Mouse (Mus musculus) layer of hippocampus, postnatal 36 days (tissue): Measurements from ENCODE around the gene Slc16a2. TPM values are rescaled to one million over a fixed set of nuclear protein-coding genes. Genes with fewer than 3 reads are reported as not detected.
"Not testable (repeated sequence)": the region's sequence is repeated elsewhere in the genome, so short reads cannot be mapped to it uniquely, and the experiment has no call there.

Source experiments
- DNase-seq, 2 experiments: peaks; one replicate each; pipeline ENCODE4 v3.0.0; 2022
- total RNA-seq, 2 experiments: library from RNA; stranded (reverse); gene quantifications; 2 replicates each; pipeline ENCODE4 v1.2.3; 2021

Gene Slc16a2
- total RNA-seq, 2 experiments from 2014 or later: 37.5 to 39.8 TPM

GRCm38 (mm10) chrX:103734041-103734625 is 87.7 kb downstream of the Slc16a2 start:
- no peak for DNase-seq

GRCm38 (mm10) chrX:103733091-103733490 is 88.7 kb downstream of the Slc16a2 start:
- no peak for DNase-seq

DNA sequence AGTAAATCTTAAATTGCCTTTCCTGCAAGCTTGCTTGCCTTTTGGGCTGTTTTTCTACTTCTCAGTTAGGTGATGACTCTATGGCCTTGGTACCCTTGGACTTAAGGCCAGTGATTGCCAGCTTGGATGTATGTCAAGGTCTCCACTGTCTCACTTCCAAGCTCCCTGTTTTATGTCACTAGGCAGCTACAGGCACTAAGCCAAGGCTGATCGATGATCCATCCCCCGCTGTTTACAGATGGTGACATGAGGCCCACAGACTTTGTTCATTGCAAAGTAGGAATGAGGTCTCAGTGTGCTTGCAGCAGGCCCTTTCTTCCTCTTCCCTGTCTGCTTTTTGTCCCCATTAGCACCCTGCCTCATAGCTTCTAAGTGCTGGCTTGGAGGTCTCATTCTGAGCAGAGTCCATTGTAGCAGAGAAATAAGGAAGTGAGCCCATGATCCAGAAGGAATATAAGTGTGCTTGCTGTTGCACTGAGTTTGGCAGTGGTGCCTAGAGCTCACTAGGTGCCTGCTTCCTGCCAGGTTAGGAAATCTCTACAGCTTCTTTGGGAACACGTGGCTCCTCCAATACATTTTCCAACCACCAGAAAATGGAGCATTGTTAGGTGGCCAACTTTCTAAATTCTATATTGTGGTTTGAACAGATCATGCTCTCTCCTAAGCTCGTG is 89.6 kb downstream of the Slc16a2 start:
- peak; percentile 9 to 16 for DNase-seq

- no peak for DNase-seq
Measured at GRCm38 (mm10) chrX:103722437-103722836, 99.3 kb downstream of the Slc16a2 start.

DNA sequence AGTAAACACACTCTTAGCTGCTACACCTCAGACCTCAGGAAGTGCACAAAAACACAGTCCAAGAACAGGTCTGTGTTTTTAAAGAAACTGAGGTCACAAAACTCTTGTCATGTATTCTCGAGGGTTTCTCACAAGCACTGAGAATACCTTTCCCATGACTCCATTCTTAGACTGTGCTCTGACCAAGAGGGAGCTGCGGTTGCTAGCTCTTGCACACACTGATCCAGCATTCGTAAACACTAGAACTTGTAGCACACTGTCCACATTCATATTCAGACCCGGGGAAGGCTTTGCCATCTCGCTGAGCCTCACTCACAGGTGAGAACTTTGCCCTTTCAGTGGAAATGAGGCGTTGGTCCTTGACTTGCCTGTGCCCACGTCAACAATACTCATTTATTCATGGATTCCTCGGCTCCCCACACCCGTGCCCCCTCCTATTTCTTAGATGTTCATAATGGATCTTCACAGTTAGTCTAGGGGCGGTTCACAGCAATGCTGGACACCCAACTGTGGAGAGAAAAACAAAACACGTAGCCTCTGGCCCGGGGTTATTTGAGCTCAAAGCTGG is 102.1 kb downstream of the Slc16a2 start:
- DNase-seq: no peak

GRCm38 (mm10) chrX:103712922-103713321 is 108.9 kb downstream of the Slc16a2 start:
- no peak for DNase-seq

GRCm38 (mm10) chrX:103709671-103710070 is 112.1 kb downstream of the Slc16a2 start:
- DNase-seq: no peak

DNA sequence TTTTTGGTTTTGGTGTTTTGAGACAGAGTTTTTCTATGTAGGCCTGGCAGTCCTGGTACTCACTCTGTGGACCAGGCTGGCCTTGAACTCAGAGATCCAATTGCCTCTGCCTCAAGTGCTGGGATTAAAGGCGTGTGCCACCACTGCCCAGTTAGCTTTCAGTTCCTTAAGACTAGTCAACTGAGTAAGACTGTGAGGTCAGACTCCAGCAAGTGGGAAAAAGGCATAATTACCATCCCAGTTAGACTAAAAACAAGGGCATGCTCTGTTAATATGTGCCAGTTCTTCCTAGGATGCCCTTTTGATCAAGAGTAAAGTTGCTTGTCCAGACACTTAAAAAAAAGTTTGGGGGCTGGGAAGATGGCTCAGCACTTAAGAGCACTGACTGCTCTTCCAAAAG is 113.2 kb downstream of the Slc16a2 start:
- DNase-seq: no peak

- no peak for DNase-seq
Measured at GRCm38 (mm10) chrX:103704611-103705010, 117.2 kb downstream of the Slc16a2 start.

DNA sequence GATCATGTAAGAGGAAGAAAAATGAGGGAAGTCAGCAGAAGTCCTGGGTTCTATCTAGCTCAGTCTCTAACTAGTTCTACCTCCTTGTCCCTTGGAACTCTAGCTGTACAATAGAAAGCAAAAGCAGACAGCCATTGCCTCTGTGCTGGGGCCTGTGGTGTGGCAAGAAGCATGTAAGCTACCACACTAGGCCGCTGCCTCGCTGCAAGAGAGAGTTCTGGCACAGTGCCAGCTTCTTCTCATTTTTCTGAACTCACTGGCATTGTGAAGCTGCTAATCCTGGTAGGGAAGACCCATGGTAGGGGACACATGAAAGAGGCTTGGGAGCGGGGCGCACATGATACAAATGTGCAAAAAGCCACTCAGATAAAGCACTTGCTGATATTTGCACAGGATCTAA is 117.8 kb downstream of the Slc16a2 start:
- DNase-seq: no peak

- no peak for DNase-seq
Measured at GRCm38 (mm10) chrX:103697796-103698195, 124.0 kb downstream of the Slc16a2 start.

DNA sequence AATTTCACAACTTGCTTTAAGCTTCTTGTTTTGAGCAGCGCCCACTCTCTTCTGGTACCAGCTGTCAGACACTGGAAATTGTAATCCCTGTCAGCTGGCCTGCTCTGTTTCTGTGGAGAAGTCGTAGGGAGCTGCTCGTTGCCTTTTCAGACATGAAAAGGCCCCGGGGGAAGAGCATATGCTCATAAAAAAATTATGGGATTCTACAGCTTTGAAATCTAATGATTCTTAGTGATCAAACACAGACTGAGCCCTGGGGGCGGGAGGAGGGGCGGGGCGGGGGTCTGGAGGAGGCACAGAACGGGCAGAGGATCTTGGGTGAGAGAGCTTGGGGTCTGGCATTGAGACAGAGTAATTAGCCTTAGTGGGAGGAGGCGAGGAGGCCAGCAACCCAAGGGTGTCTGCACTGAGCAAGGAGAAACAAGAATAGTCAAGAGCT is 125.7 kb downstream of the Slc16a2 start:
- DNase-seq: peak; percentile 25 to 29

- DNase-seq: peak; percentile 43 to 46
Measured at GRCm38 (mm10) chrX:103695165-103695996, 126.4 kb downstream of the Slc16a2 start.

DNA sequence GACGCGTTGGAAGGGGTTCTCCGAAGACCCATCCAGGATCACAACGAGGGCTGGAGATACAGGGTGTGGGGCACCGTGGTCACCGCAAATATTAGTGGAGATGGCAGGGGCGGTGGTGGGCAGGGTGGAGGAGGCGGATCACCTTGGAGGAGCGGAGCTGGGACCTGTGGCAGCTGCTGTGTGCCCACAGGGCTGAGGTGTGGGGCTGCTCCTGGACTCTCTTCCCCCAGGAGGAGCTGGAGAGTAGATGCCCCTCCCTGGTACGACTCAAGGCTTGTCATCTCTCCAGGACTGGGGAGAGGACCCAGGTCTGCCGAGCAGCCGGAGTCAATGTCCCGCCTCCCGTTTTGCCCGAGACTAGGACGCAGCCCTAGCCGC is 127.0 kb downstream of the Slc16a2 start:
- DNase-seq: no peak

- no peak for DNase-seq
Measured at GRCm38 (mm10) chrX:103694381-103694780, 127.4 kb downstream of the Slc16a2 start.

DNA sequence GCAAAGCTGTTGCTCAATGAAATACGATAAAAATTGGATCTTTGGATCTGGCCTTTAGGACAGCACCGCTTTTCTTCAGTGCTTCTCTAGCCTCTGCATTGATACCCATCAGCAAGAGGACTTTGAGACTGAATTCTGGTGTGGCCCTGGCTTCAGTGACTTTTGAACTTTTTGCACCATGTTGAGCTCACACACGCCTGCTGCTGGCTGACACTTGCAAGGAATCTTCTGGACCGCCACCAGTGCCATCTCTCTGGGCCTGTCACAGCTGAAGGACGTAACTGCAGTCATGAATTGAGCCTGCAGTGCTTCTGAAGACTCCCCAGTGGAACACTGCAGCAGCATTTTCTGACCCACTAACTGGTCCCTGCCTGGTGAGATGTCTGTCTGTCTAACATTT is 128.9 kb downstream of the Slc16a2 start:
- no peak for DNase-seq

- no peak for DNase-seq
Measured at GRCm38 (mm10) chrX:103688551-103688950, 133.2 kb downstream of the Slc16a2 start.

GRCm38 (mm10) chrX:103674674-103675073 is 147.1 kb downstream of the Slc16a2 start:
- no peak for DNase-seq

DNA sequence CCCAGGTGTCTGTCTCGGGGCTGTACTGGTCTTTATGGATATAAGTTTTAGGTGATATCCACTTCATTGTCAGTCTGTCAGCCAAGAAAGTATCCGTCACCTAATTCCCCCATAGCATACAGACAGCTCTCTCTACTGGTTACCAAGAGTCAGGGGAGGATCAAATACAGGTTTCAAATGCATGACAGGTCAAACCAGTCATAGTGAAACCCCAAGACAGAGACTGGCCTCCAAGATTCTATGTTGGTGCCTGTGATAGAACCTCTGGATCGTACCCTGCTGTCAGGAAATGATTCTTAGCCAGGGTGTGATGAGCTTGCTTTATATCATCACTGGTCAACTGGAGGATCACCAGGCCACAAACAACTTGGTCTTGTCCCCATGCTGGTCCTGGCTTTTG is 148.0 kb downstream of the Slc16a2 start:
- no peak for DNase-seq

- DNase-seq: no peak
Measured at GRCm38 (mm10) chrX:103670245-103670644, 151.5 kb downstream of the Slc16a2 start.

DNA sequence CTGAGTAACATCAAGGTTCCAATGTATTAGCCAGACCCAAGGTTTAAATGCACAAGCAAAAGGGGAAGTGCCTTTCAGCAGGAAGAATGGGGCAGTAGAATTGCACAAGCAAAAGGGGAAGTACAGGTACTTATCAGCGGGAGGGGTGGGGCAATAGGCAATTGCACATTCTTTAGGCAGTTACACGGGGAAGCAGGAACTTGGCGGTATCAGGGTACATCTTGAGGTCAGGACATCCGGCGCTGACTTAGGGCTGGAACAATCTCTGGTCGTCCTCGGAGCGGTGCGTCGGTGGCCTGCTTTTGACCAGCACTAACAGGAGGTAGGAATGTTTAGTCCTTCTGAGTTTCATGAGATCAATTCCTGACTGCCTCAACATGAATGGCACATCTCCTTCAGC is 157.3 kb downstream of the Slc16a2 start:
- not testable (repeated sequence) for DNase-seq

DNA sequence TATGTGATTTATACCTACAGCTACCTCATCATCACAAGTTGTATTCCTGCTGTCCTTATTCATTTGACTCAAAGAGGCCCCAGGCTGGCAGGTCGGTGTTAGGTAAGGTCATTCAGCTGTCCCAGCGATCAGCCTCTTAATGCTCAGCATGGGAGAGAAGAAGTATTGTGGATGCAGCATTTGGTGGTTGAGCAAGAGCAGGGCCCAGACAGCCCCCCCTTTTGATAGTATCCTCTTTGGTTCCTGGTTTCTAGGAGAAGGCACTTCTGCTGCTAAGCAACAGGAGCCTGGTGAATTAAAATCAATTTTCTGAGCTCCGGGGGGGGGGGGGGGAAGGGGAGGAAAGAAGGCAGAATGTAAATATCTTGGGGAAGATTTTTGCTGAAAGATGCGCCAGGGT is 162.8 kb downstream of the Slc16a2 start:
- peak in 1 of 2 experiments; percentile 4 for DNase-seq

DNA sequence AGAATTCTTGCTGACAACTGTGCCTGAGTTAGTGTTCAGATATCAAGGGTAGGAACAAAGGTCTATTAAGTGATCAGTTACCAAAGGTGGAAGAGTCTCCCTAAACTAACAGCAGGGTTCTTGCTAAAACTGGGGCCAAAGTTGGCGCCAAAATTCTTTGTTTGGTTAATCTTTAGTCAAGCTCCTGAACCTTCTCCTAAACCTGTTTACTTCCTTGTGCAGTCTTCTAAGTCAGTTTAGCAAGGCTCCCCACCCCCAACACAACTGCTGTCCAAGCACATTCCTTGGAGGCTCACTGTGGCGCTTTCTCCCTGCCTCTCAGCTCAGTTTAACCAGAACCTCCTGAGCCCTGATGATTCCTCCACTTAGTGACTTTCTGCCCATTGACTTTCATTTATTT is 168.8 kb downstream of the Slc16a2 start:
- DNase-seq: no peak
